Mouse (Mus musculus) heart, postnatal 0 days (tissue): Measurements from ENCODE around the gene Cdh26.

ENCODE experiments used
- CTCF ChIP-seq: IDR thresholded peaks from 2 replicates; pipeline ENCODE4 v1.5.1; 2016; ENCODE audit warnings: antibody characterized with exemption, control low read depth, low read depth
- EP300 ChIP-seq: IDR thresholded peaks from 2 replicates; pipeline ENCODE4 v1.6.1; 2016; ENCODE audit warnings: antibody characterized with exemption, low read depth

- no peak for TF ChIP-seq EP300
- no peak for TF ChIP-seq CTCF
These were observed 72.1 kb downstream of the Cdh26 start for GRCm38 (mm10) chr2:178502469-178502868.
